Comparison of ENCODE assay signal across 32 mouse cellular contexts in the genomic region with DNA sequence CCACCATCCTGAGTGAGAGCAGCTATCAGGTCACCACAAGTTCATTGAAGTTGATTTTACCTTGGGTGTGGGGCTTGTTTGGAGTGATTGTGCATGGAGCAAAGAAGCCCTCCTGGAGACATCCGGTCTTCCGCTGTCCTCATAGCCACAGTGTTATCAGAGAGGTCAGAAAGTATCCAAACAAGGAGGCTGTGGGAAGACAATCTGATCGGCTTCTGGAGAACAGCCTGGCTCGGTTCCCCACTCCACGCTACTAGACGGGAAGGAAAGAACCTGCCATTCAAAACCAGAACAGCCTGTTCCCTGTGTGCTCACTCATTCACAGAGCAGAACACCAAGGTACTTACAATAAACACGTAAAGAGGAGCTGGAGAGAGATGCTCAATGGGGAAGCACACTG. TPM values are rescaled to one million over a fixed set of nuclear protein-coding genes. Genes with fewer than 3 reads are reported as not detected.
DNase-seq lines count a peak whose midpoint lies in the region; ATAC-seq and TF ChIP-seq lines count a peak whose summit lies in the region.
"Had no signal": no experiment of that assay in that cellular context is flagged by ENCODE, and none has a peak within 500 bp of the region (broad histone marks: within the 10 kb centered on the region; RNA-seq: fewer than 3 reads in every experiment).

No protein-coding gene starts in this region.

- H3K4me2 ChIP-seq in heart, embryonic 15.5 days: no peak overlapping the region
- H3K4me2 ChIP-seq in heart, embryonic 11.5 days: no peak overlapping the region
- H3K4me2 ChIP-seq in lung, postnatal 0 days (replicated peaks; ENCODE audit: low read depth, low read length): no peak overlapping the region
- H3K4me2 ChIP-seq: embryonic facial prominence, embryonic 12.5 days; forebrain, embryonic 15.5 days; hindbrain, embryonic 13.5 days; kidney, embryonic 15.5 days; limb, embryonic 12.5 days; liver, embryonic 11.5 days had no signal

- H3K27me3 ChIP-seq in heart, embryonic 15.5 days: no peaks in the 10 kb centered on the region
- H3K27me3 ChIP-seq in heart, embryonic 11.5 days (ENCODE audit: control insufficient read depth, insufficient read depth, low read length): no peaks in the 10 kb centered on the region
- no peaks in the 10 kb centered on the region for H3K27me3 ChIP-seq in lung, postnatal 0 days (replicated peaks; ENCODE audit: insufficient read depth, low read length)
- H3K27me3 ChIP-seq: embryonic facial prominence, embryonic 12.5 days; forebrain, embryonic 15.5 days; hindbrain, embryonic 13.5 days; kidney, embryonic 15.5 days; limb, embryonic 12.5 days had no signal

- no peak overlapping the region for H3K27ac ChIP-seq in heart, embryonic 15.5 days
- no peak overlapping the region for H3K27ac ChIP-seq in heart, embryonic 11.5 days (ENCODE audit: low read depth, low read length)
- no peak overlapping the region for H3K27ac ChIP-seq in lung, postnatal 0 days (ENCODE audit: low read length)
- H3K27ac ChIP-seq: embryonic facial prominence, embryonic 12.5 days; forebrain, embryonic 15.5 days; hindbrain, embryonic 13.5 days; kidney, embryonic 15.5 days; layer of hippocampus, adult 2 months; left cerebral cortex, adult 2 months; limb, embryonic 12.5 days; stomach, postnatal 0 days had no signal

- H3K9me3 ChIP-seq in heart, embryonic 15.5 days (replicated peaks): no peaks in the 10 kb centered on the region
- H3K9me3 ChIP-seq in heart, embryonic 11.5 days (replicated peaks; ENCODE audit: control insufficient read depth, low read length): no peaks in the 10 kb centered on the region
- no peaks in the 10 kb centered on the region for H3K9me3 ChIP-seq in lung, postnatal 0 days (ENCODE audit: low read length)
- H3K9me3 ChIP-seq: embryonic facial prominence, embryonic 12.5 days; forebrain, embryonic 15.5 days; hindbrain, embryonic 13.5 days; kidney, embryonic 15.5 days; limb, embryonic 12.5 days had no signal

- no peaks in the 10 kb centered on the region for H3K36me3 ChIP-seq in heart, embryonic 15.5 days
- H3K36me3 ChIP-seq in heart, embryonic 11.5 days (ENCODE audit: control insufficient read depth, insufficient read depth, low read length): no peaks in the 10 kb centered on the region
- H3K36me3 ChIP-seq in lung, postnatal 0 days (ENCODE audit: insufficient read depth, low read length): no peaks in the 10 kb centered on the region
- H3K36me3 ChIP-seq: embryonic facial prominence, embryonic 12.5 days; forebrain, embryonic 15.5 days; hindbrain, embryonic 13.5 days; kidney, embryonic 15.5 days; limb, embryonic 12.5 days had no signal

- TF ChIP-seq EP300 in lung, postnatal 0 days (IDR thresholded peaks at IDR 0.05): peak; percentile 94

- no peak for TF ChIP-seq CTCF in lung, postnatal 0 days (IDR thresholded peaks at IDR 0.05)

- H3K4me1 ChIP-seq in heart, embryonic 15.5 days (replicated peaks): peaks cover 4% of the 10 kb centered on the region; the same call in 1 of the 2 replicates
- 0 out of 2 replicates have a peak, but pooled peaks cover 3% of the 10 kb centered on the region for H3K4me1 ChIP-seq in heart, embryonic 11.5 days (ENCODE audit: control insufficient read depth, insufficient read depth, low read length)
- no peaks in the 10 kb centered on the region; the same call in 1 of the 2 replicates for H3K4me1 ChIP-seq in lung, postnatal 0 days (ENCODE audit: insufficient read depth, low read depth, low read length)
- H3K4me1 ChIP-seq: hindbrain, embryonic 13.5 days had no signal

- no peak overlapping the region for H3K4me3 ChIP-seq in heart, embryonic 15.5 days
- H3K4me3 ChIP-seq in heart, embryonic 11.5 days (ENCODE audit: low read depth, low read length): no peak overlapping the region
- no peak overlapping the region for H3K4me3 ChIP-seq in lung, postnatal 0 days (ENCODE audit: low read depth, low read length)
- H3K4me3 ChIP-seq: embryonic facial prominence, embryonic 12.5 days; forebrain, embryonic 15.5 days; hindbrain, embryonic 13.5 days; kidney, embryonic 15.5 days; layer of hippocampus, adult 2 months; left cerebral cortex, adult 2 months; limb, embryonic 12.5 days had no signal

- peak; percentile 27; the same call in 1 of the 2 replicates for ATAC-seq in heart, embryonic 15.5 days (replicated peaks; ENCODE audit: insufficient number of reproducible peaks, insufficient read depth, low FRiP score, low read depth)
- ATAC-seq in heart, embryonic 11.5 days (replicated peaks; ENCODE audit: insufficient number of reproducible peaks, low FRiP score, low TSS enrichment): no peak
- peak; percentile 84 for ATAC-seq in lung, postnatal 0 days
- ATAC-seq: forebrain, embryonic 15.5 days; intestine, embryonic 16.5 days had no signal

- peak; percentile 53 for DNase-seq in testis, postnatal 14 days (ENCODE audit: low spot score)
- DNase-seq in testis, postnatal 10 days (ENCODE audit: low spot score): no peak
- DNase-seq in lung, postnatal 0 days (ENCODE audit: low spot score): peak; percentile 46
- DNase-seq in lung, postnatal 36 days: peak; percentile 81
- no peak for DNase-seq in spleen, postnatal 4 days (ENCODE audit: low spot score in 2 of 2)
- no peak for DNase-seq in adrenal gland, adult 2 months
- DNase-seq: adrenal gland, postnatal 10 days; B cell, adult 2 months; cerebellum, adult 8-10 months; cerebellum, postnatal 25 days; heart, postnatal 4 days; midbrain, embryonic 14.5 days; right cerebral cortex, postnatal 25 days; thymus, postnatal 4 days had no signal

- 46% methylated on average over 7 of the region's 7 CpGs for WGBS in heart, embryonic 15.5 days
- WGBS in heart, embryonic 11.5 days (ENCODE audit: insufficient replicate concordance): 43% methylated on average over 7 of the region's 7 CpGs
- WGBS in lung, postnatal 0 days: 16% methylated on average over 7 of the region's 7 CpGs

- H3K9ac ChIP-seq in heart, embryonic 15.5 days: no peak overlapping the region
- no peak overlapping the region for H3K9ac ChIP-seq in heart, embryonic 11.5 days (ENCODE audit: low read depth, low read length)
- no peak overlapping the region for H3K9ac ChIP-seq in lung, postnatal 0 days (replicated peaks; ENCODE audit: low read depth)
- H3K9ac ChIP-seq: embryonic facial prominence, embryonic 12.5 days; forebrain, embryonic 15.5 days; hindbrain, embryonic 13.5 days; kidney, embryonic 15.5 days; limb, embryonic 12.5 days had no signal

RNA-seq across cellular contexts. Expression of gene Nf1, which starts 19.7 kb away (rescaled TPM):
- 3.6 and 3.7 TPM in 2 replicates for polyA plus RNA-seq in heart, embryonic 15.5 days (2015; fragmentation: Nextera tagmentation; extraction: Ambion mirVana)
- polyA plus RNA-seq in heart, embryonic 11.5 days (2014; fragmentation: Nextera tagmentation; extraction: Ambion mirVana): 6.1 and 9.6 TPM in 2 replicates
- 7.2 and 7.5 TPM in 2 replicates for polyA plus RNA-seq in lung, postnatal 0 days (2015; fragmentation: Nextera tagmentation; extraction: Ambion mirVana)
- 10 to 100 TPM; 49.2 to 62.9 TPM for total RNA-seq in adrenal gland, adult 2 months (2021)
- 9.7 and 12.9 TPM in 2 replicates for polyA plus RNA-seq in adrenal gland, adult 2 months (2012; rRNA removed)

RNA-seq across cellular contexts. Expression of gene Gm9964, which starts 23.1 kb away (rescaled TPM):
- polyA plus RNA-seq in heart, embryonic 15.5 days (2015; fragmentation: Nextera tagmentation; extraction: Ambion mirVana): not detected in 2 replicates
- polyA plus RNA-seq in heart, embryonic 11.5 days (2014; fragmentation: Nextera tagmentation; extraction: Ambion mirVana): not detected in 2 replicates
- not detected in 2 replicates for polyA plus RNA-seq in lung, postnatal 0 days (2015; fragmentation: Nextera tagmentation; extraction: Ambion mirVana)
- total RNA-seq in adrenal gland, adult 2 months (2021): not detected
- polyA plus RNA-seq in adrenal gland, adult 2 months (2012; rRNA removed): not detected in 2 replicates
- total RNA-seq: adrenal gland, postnatal 10 days; gastrocnemius, adult 18-20 months; gastrocnemius, postnatal 4 days; heart, postnatal 4 days; layer of hippocampus, adult 2 months; monocyte, adult 5-6 weeks had no signal
- polyA plus RNA-seq: embryonic facial prominence, embryonic 12.5 days; forebrain, embryonic 15.5 days; frontal cortex, adult 2 months; heart, embryonic 14.5 days; intestine, embryonic 16.5 days; kidney, embryonic 15.5 days; limb, embryonic 12.5 days; liver, embryonic 11.5 days; liver, embryonic 16.5 days; midbrain, embryonic 14.5 days; stomach, postnatal 0 days had no signal

Comparison
In these comparisons a context has a peak if more than half of its experiments do, and no peak if none do; other contexts are left out.
1. DNase-seq: peak in testis, postnatal 14 days (single experiment), lung, postnatal 0 days (single experiment) and lung, postnatal 36 days (single experiment); none in testis, postnatal 10 days (single experiment), spleen, postnatal 4 days (0 of 2) and adrenal gland, adult 2 months (single experiment).